Mouse (Mus musculus): ENCODE measurements around the gene Slc38a3.

DNA sequence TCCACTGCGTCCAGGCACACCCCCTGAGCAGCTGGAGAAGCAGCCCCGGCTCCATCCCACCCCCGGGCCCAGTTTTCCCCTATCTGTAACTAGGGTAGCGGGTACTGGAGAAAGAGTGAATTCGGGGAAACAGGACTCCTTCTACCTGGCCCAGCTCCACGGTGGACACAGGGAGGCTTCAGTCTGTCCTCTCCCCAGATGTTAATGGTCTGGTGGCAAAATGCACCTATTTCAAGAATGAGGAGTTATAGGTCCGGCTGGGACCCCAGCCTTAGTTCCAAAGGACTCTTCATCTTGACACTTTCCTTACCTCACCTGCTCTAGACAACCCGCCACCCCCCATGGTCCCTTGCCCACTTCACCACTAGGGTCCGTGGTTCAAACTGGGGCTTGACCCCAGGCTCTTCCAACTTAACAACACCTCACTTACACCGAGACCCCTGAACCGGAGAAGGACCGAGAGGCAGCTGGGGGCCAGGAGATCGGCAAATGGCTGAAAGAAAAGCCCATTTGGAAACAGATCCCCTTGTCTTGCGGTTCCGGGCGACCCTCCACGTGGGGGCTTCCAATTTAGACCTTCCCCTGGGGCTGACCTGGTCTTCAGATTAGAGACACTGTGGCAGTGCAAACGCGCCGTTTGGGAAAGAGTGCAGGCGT lies 39.2 kb upstream of the Slc38a3 start:
- TF ChIP-seq CTCF (IDR thresholded peaks at IDR 0.05; ENCODE audit: borderline replicate concordance, insufficient read depth, low read depth, low read length) (no peak), POLR2A (IDR thresholded peaks at IDR 0.05; ENCODE audit: borderline replicate concordance, insufficient read depth, low read length) (no peak)

All from cerebellum, adult 2 months (tissue).